Mouse (Mus musculus) midbrain, embryonic 10.5 days (tissue): ENCODE results near the gene Cxcr4. TPM values are rescaled to one million over a fixed set of nuclear protein-coding genes. Genes with fewer than 3 reads are reported as not detected.

Source experiments
- DNase-seq: peaks from one replicate; pipeline ENCODE4 v3.0.0-alpha.2; 2017; ENCODE audit warnings: low spot score
- H3K27ac ChIP-seq: fragments of 300-500 bp; sonication (generic); replicated peaks from 2 replicates; pipeline ENCODE4 v1.5.1; 2016; ENCODE audit warnings: mild to moderate bottlenecking
- H3K27me3 ChIP-seq: fragments of 300-500 bp; sonication (generic); 2 replicates; pipeline ENCODE4 v1.6.1; 2016; ENCODE audit warnings: low read depth, mild to moderate bottlenecking; ENCODE audit not compliant: poor library complexity, severe bottlenecking
- H3K36me3 ChIP-seq: fragments of 300-500 bp; sonication (generic); 2 replicates; pipeline ENCODE4 v1.6.1; 2016; ENCODE audit warnings: mild to moderate bottlenecking, moderate library complexity
- H3K4me1 ChIP-seq: fragments of 300-500 bp; sonication (generic); 2 replicates; pipeline ENCODE4 v1.6.1; 2016
- H3K4me3 ChIP-seq: fragments of 300-500 bp; sonication (generic); 2 replicates; pipeline ENCODE4 v1.5.1; 2016; ENCODE audit warnings: mild to moderate bottlenecking, moderate library complexity
- H3K9me3 ChIP-seq: fragments of 300-500 bp; sonication (generic); replicated peaks from 2 replicates; pipeline ENCODE4 v1.6.1; 2016; ENCODE audit warnings: mild to moderate bottlenecking
- WGBS: fragments of 180-500 bp; shearing (Covaris S2); methylation state at CpG from one replicate; pipeline ENCODE4 v1.1.7; 2016; 5-methylcytosine and 5-hydroxymethylcytosine counted together
- polyA plus RNA-seq: library from polyadenylated mRNA; unstranded; fragments of >200 nt; fragmentation: Nextera tagmentation; extraction: Ambion mirVana; gene quantifications from 2 replicates; pipeline ENCODE4 v1.2.1, GENCODE M21; 2016

Gene Cxcr4
- polyA plus RNA-seq, 1 experiment from 2014 or later = 18.6 TPM

DNA sequence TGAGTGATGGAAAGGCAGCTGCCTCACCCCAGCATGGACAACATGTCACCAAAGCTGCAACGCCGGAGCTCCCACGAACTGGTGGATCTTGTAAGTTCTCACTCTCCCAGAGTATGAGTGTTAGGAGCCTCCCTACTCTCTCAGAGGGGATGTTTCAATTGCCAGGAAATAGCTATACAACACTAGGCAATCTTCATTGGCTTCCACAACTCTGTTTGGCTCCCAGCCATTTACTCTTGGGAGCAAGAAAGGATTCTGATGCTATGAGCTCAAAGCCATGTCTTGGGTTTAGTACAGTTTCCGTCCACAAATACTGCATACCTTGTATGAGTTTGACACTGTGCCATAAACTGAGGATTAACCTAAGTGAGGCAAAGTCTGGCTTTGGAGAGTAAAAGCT is 34.1 kb downstream of the Cxcr4 start:
- H3K9me3 ChIP-seq = no peaks in the 10 kb centered on the region
- H3K36me3 ChIP-seq = no peaks in the 10 kb centered on the region
- DNase-seq = no peak
- 92% methylated on average over 4 of the region's 4 CpGs for WGBS
- no peaks in the 10 kb centered on the region for H3K27me3 ChIP-seq
- no peak overlapping the region for H3K27ac ChIP-seq
- H3K4me3 ChIP-seq = no peak overlapping the region
- peaks cover 15% of the 10 kb centered on the region for H3K4me1 ChIP-seq

DNA sequence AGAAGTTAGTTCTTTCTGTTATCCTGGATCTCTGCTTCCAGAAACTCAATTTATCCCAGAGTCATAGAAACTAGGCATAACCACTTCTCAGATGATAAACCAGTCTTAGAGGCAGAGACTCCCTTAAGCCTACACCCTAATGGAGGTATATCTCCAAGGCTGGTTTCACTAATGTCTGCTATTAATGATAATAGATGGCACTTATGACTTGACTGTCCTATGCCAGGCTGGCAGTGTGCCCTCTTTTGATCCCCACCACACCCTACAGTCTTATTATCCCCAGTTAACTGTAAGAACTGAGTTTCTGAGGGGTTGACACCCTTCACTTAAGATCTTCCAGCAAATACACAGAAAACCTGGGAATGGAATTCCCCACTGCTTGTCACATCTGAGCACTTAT is 39.5 kb downstream of the Cxcr4 start:
- 0 out of 2 replicates have a peak, but pooled peaks cover 6% of the 10 kb centered on the region for H3K27me3 ChIP-seq
- H3K4me3 ChIP-seq = no peak overlapping the region
- H3K27ac ChIP-seq = no peak overlapping the region
- H3K9me3 ChIP-seq = no peaks in the 10 kb centered on the region
- peaks cover 26% of the 10 kb centered on the region for H3K4me1 ChIP-seq
- H3K36me3 ChIP-seq = no peaks in the 10 kb centered on the region
- no peak for DNase-seq

DNA sequence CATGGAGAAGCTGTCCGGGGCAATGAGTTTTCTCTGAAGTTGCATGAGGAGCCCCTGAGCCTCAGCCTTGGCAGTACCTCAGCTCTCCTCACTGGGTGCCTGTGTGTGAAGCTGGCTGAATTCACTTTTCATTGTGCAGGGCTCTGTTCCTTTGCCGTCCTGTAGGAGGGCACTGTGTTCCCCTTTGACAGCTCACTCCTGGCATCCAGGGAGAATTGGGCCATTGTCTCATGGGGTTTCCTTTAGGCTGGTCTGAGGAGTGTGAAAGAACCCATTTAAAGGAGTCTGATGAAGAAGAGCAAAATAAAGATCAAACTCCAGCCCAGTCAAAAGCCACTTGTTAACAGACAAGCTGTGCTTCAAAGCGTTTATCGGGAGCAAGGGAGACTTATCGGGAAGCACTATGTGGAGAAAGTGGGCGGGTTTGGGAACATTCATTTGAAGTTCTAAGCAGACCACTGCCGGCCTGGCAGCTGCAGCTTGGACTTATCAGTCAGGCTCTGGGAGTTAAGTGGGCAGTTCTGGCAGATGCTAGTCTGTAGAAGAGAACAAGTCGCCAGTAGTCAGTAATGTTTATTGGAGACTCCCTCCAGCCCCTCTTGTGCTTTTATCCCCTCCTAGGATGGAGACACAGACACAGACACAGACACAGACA is 40.2 kb downstream of the Cxcr4 start:
- Histone ChIP-seq H3K9me3 (no peaks in the 10 kb centered on the region), H3K27ac (peak overlapping the region; percentile 69), H3K4me3 (no peak overlapping the region), H3K36me3 (no peaks in the 10 kb centered on the region), H3K4me1 (peaks cover 33% of the 10 kb centered on the region), H3K27me3 (0 out of 2 replicates have a peak, but pooled peaks cover 6% of the 10 kb centered on the region)
- peak; percentile 42 for DNase-seq
- WGBS = 28% methylated on average over 8 of the region's 8 CpGs

DNA sequence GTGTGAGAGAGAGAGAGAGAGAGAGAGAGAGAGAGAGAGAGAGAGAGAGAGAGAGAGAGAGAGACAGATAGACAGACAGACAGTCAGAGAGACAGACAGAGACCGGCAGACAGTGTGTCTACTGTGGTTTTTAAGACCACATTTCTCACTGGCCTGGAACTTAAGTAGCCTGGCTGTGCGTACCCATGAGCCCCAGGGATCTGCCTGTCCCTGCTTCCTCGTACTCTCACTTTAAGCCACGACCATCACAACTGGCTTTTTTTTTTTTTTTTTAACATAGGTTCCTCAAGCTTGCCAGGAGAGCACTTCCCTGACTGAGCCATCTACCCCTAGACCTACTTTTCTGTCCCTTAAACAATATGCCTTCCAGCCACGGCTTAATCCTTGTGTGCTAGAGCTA is 42.7 kb downstream of the Cxcr4 start:
- H3K36me3 ChIP-seq = no peaks in the 10 kb centered on the region
- peaks cover 50% of the 10 kb centered on the region for H3K4me1 ChIP-seq
- H3K4me3 ChIP-seq = no peak overlapping the region
- no peaks in the 10 kb centered on the region for H3K9me3 ChIP-seq
- H3K27me3 ChIP-seq = peaks cover 13% of the 10 kb centered on the region; the same call in 1 of the 2 replicates
- H3K27ac ChIP-seq = no peak overlapping the region; the same call in 1 of the 2 replicates
- 58% methylated on average over 5 of the region's 5 CpGs for WGBS
- no peak for DNase-seq

DNA sequence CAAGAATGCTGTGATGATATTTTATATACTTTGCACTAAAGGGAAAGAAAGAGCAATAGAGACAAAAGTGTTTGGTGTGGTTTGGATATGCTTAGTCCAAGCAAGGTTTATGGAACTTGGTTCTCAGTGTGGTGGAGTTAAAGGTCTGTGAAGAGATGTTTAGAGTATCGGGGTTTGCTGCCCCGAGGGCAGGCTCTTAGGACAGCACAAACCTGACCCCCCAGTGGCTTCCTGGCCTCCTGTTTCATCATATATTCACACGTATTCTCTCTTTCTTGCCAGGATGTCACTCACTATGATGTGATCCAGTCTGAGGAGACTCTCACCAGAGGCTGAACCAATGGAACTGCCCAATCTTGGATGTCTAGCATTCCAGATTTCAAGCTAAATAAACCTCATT is 43.1 kb downstream of the Cxcr4 start:
- peaks cover 54% of the 10 kb centered on the region for H3K4me1 ChIP-seq
- DNase-seq = no peak
- 77% methylated on average over 3 of the region's 3 CpGs for WGBS

DNA sequence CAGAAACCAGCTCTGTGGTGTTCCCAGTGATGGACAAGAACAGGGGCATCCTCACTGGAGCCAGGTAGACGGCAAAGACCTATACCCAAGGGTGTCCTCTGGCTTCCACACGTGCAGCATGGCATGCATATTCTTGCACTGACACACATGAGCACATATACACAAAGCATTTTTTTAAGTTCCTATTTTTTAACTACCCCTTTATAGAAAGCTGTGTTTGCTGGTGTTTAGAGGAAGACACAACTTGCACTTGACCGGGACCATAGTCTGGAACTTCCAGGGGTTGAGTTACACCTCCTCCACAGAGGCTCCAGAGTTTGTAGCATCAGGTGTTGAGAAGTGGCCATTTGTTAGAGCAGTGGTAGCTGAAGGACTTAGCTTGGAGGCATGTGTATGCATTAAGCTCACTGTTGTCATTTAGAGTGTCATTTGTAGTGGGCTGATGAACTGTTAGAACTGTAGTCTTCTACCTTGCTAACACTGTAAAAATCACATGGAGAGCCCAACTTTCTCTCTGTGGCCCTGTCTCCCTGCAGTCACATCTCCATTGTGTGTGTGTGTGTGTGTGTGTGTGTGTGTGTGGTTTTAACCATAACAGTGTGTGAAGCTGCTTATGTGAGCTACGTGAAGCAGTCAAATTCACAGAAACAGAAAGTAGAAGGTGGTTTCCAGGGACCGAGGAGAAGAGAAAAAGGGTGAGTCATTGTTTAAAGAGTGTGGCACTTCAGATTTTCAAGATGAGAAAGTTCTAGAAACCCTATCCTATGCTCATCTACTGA is 43.7 kb downstream of the Cxcr4 start:
- WGBS = 89% methylated on average over 5 of the region's 5 CpGs
- no peak overlapping the region for H3K27ac ChIP-seq
- peaks cover 13% of the 10 kb centered on the region; the same call in 1 of the 2 replicates for H3K27me3 ChIP-seq
- no peaks in the 10 kb centered on the region for H3K9me3 ChIP-seq
- peaks cover 55% of the 10 kb centered on the region for H3K4me1 ChIP-seq
- no peaks in the 10 kb centered on the region for H3K36me3 ChIP-seq
- DNase-seq = no peak
- H3K4me3 ChIP-seq = no peak overlapping the region

More for the DNA sequence above, 43.1 kb downstream of the Cxcr4 start:
- no peak overlapping the region; the same call in 1 of the 2 replicates for H3K27ac ChIP-seq
- no peaks in the 10 kb centered on the region for H3K36me3 ChIP-seq
- peaks cover 13% of the 10 kb centered on the region; the same call in 1 of the 2 replicates for H3K27me3 ChIP-seq
- no peak overlapping the region for H3K4me3 ChIP-seq
- H3K9me3 ChIP-seq = no peaks in the 10 kb centered on the region

DNA sequence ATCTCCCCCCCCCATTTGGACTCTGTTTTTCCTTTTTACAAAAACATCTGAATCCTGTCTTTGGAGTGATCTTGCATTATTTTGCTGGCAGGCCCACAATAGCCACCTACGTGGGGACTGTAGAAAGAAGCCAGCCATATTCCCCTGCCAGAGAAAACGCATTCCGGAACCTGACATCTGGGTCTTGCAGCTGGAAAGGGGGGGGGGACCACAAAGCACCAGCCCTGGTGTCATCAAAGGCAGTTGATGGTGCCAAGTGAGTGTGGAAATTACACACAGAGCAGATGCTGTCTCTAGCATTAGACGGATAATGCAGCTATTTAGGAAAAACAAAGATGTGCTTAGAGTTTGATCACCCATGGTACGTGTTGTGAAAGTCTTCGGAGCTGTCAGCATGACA is 46.4 kb downstream of the Cxcr4 start:
- WGBS = 85% methylated on average over 6 of the region's 6 CpGs
- Histone ChIP-seq H3K4me3 (no peak overlapping the region), H3K36me3 (no peaks in the 10 kb centered on the region), H3K27me3 (peaks cover 13% of the 10 kb centered on the region; the same call in 1 of the 2 replicates), H3K4me1 (peaks cover 36% of the 10 kb centered on the region), H3K27ac (no peak overlapping the region), H3K9me3 (no peaks in the 10 kb centered on the region)
- DNase-seq = no peak

DNA sequence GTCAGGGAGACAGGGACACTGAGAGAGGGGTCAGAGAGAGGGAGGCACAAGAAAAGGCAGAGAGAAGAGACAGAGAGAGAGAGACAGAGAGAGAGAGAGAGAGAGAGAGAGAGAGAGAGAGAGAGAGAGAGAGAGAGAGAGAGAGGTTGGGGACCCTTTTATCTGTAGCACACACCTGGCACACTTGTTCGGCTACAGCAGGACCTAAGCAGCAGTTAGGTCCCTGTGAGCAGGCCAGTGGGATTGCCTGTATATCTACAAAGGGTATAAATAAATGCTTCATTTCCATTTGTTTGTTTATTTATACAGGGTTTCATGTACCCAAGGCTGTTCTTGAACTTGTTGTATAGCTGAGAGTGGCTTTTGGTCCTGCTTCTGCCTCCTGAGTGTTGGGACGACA is 49.0 kb downstream of the Cxcr4 start:
- Histone ChIP-seq H3K27me3 (peaks cover 6% of the 10 kb centered on the region; the same call in 1 of the 2 replicates), H3K4me3 (no peak overlapping the region), H3K27ac (peak overlapping the region; percentile 4; the same call in 1 of the 2 replicates), H3K36me3 (no peaks in the 10 kb centered on the region), H3K4me1 (peaks cover 49% of the 10 kb centered on the region), H3K9me3 (no peaks in the 10 kb centered on the region)
- DNase-seq = no peak
- 82% methylated on average over 2 of the region's 2 CpGs for WGBS

DNA sequence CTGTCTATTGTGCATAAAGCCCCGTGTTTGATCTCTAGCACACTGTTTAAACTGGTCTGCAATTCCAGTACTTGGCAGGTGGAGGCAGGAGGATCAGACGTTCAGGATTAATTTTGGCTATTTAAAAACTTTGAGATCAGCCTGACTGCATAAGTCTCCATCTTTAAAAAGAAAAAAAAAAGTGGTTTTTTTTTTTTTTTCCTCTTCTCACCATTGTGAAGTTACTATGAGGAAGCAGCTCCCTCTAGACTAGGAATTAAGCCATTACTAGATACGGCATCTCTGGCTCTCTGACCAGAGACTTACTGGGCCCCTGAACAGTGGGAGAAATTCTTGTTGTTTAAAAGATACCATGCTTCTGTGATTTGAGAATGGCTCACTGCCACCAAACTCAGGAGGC is 49.5 kb downstream of the Cxcr4 start:
- Histone ChIP-seq H3K27me3 (peaks cover 6% of the 10 kb centered on the region; the same call in 1 of the 2 replicates), H3K4me1 (peaks cover 49% of the 10 kb centered on the region), H3K9me3 (no peaks in the 10 kb centered on the region), H3K27ac (no peak overlapping the region), H3K4me3 (no peak overlapping the region), H3K36me3 (no peaks in the 10 kb centered on the region)
- no peak for DNase-seq
- WGBS = 66% methylated on average over 3 of the region's 3 CpGs

DNA sequence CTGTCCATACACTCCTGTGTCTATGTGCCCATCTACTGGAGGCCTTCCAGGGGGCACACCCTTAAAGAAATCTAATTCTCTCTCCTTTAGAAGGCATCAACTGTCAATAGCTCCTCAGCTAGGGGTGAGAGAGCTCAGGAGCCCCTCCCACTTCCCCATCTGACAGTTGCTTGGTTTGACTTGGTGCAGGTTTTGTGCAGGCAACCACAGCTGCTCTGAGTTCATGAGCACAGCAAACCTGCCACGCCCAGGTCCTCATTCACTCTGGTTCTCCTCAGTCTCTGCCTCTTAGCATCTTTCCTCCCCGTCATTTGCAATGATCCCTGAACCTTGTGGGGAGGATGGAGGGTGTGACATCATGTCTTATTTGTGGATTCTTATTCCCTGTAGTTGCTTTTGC is 51.9 kb downstream of the Cxcr4 start:
- Histone ChIP-seq H3K4me1 (peaks cover 37% of the 10 kb centered on the region), H3K4me3 (no peak overlapping the region), H3K27ac (no peak overlapping the region; the same call in 1 of the 2 replicates), H3K36me3 (no peaks in the 10 kb centered on the region), H3K9me3 (no peaks in the 10 kb centered on the region), H3K27me3 (peaks cover 6% of the 10 kb centered on the region; the same call in 1 of the 2 replicates)
- 77% methylated on average over 2 of the region's 2 CpGs for WGBS
- no peak for DNase-seq

DNA sequence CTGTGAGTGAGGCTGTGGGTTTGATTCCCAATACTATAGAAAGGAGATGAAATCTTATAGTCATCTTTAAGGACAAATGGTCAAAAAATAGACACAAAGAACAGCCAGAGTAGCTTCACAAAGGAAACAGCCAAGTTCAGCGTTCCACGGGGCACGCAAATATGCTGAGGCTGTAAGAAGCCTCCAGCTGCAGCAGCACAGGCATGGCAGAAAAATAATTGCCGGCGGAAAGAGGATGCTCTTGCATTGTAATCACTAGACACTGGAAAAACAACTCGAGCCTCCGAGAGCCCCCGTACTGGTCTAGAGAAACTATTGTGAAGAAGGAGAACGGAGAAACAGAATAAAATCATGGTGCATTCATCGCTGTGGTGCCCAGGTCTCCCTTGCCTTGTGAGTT is 52.5 kb downstream of the Cxcr4 start:
- no peak for DNase-seq
- H3K4me3 ChIP-seq = no peak overlapping the region
- H3K9me3 ChIP-seq = no peaks in the 10 kb centered on the region
- H3K27ac ChIP-seq = peak overlapping the region; percentile 78
- peaks cover 37% of the 10 kb centered on the region for H3K4me1 ChIP-seq
- no peaks in the 10 kb centered on the region for H3K36me3 ChIP-seq
- WGBS = 81% methylated on average over 10 of the region's 10 CpGs
- H3K27me3 ChIP-seq = peaks cover under 1% of the 10 kb centered on the region; the same call in 1 of the 2 replicates
